Mouse (Mus musculus): Measurements from ENCODE around the gene Fam98c. TPM values are rescaled to one million over a fixed set of nuclear protein-coding genes. Genes with fewer than 3 reads are reported as not detected.

Fam98c gene
- total and polyA plus RNA-seq, 3 experiments, result 14.1 to 15.2 (median 14.5) TPM

GRCm38 (mm10) chr7:29154018-29154720, 1.9 kb downstream of the Fam98c start:
- H3K36me3 ChIP-seq (replicated peaks in 1 of 2; ENCODE audit: control insufficient read depth in 1 of 2, insufficient read depth in 1 of 2, low read length in 1 of 2), result peaks cover 4 to 27% of the 10 kb centered on the region in 2 experiments
- dilution Hi-C loops (cut with MboI; ENCODE audit: extremely low pct_ligation_motif_present, extremely low pct_unique_long_range_greater_than_20kb, low sequenced_read_pairs), result no loop called here

GRCm38 (mm10) chr7:29151486-29151885, 4.5 kb downstream of the Fam98c start:
- no peak overlapping the region for H3K4me2 ChIP-seq (ENCODE audit: insufficient read depth, low read depth, poor library complexity, severe bottlenecking)
- peaks cover 1 to 16% of the 10 kb centered on the region in 2 experiments; a peak in 2 of 4 replicates for H3K4me1 ChIP-seq (ENCODE audit: control insufficient read depth in 1 of 2, insufficient read depth in 2 of 2)
- no peaks in the 10 kb centered on the region for H3K27me3 ChIP-seq (replicated peaks)
- H3K27ac ChIP-seq (ENCODE audit: insufficient read depth, low read depth), result no peak overlapping the region
- no peak for DNase-seq (ENCODE audit: extremely low read depth)
- peaks cover 6% of the 10 kb centered on the region for H3K9me3 ChIP-seq (replicated peaks; ENCODE audit: low read length)
- no peak overlapping the region for H3K4me3 ChIP-seq (replicated peaks in 1 of 3; ENCODE audit: low read depth in 2 of 3, low read length in 2 of 3, poor library complexity in 1 of 3)
- H3K9ac ChIP-seq (ENCODE audit: insufficient read depth, low read depth), result no peak overlapping the region
- no peaks in the 10 kb centered on the region for H3K79me2 ChIP-seq (replicated peaks; ENCODE audit: control insufficient read depth, extremely low read depth, insufficient read depth, poor library complexity, severe bottlenecking)
- peaks cover 4 to 29% of the 10 kb centered on the region in 2 experiments for H3K36me3 ChIP-seq (replicated peaks in 1 of 2; ENCODE audit: control insufficient read depth in 1 of 2, insufficient read depth in 1 of 2, low read length in 1 of 2)
- dilution Hi-C loops (cut with MboI; ENCODE audit: extremely low pct_ligation_motif_present, extremely low pct_unique_long_range_greater_than_20kb, low sequenced_read_pairs) (no loop called here), in situ Hi-C loops (cut with MboI; ENCODE audit: low pct_ligation_motif_present, low pct_unique_long_range_greater_than_20kb, low sequenced_read_pairs) (no loop called here)
- TF ChIP-seq IRF4 (IDR thresholded peaks at IDR 0.05; ENCODE audit: low read depth, low read length) (no peak), SMC3 (IDR thresholded peaks at IDR 0.05; ENCODE audit: low read depth, low read length) (no peak), MYC (IDR thresholded peaks at IDR 0.05; ENCODE audit: low read depth, low read length) (no peak), ZMIZ1 (IDR thresholded peaks at IDR 0.05; ENCODE audit: low read depth, low read length) (no peak), POLR2A (IDR thresholded peaks at IDR 0.05; ENCODE audit: low read depth, low read length) (no peak), JUN (IDR thresholded peaks at IDR 0.05; ENCODE audit: insufficient read depth, low read depth, low read length) (no peak), EP300 (IDR thresholded peaks at IDR 0.05; ENCODE audit: low read length) (no peak), KAT2A (IDR thresholded peaks at IDR 0.05; ENCODE audit: insufficient replicate concordance, low read length) (no peak), CTCF (conservative IDR thresholded peaks at IDR 0.05 in 1 of 2, IDR thresholded peaks at IDR 0.05 in 1 of 2; ENCODE audit: low read depth in 2 of 2, low read length in 2 of 2) (no peak), POLR2AphosphoS2 (IDR thresholded peaks at IDR 0.05; ENCODE audit: low read depth, low read length) (no peak), HCFC1 (IDR thresholded peaks at IDR 0.05; ENCODE audit: low read depth, low read length) (no peak), USF2 (conservative IDR thresholded peaks at IDR 0.05; ENCODE audit: low read depth, low read length) (no peak), USF1 (IDR thresholded peaks at IDR 0.05; ENCODE audit: low read depth, low read length) (no peak), ELF1 (IDR thresholded peaks at IDR 0.05; ENCODE audit: low read depth, low read length) (no peak), UBTF (IDR thresholded peaks at IDR 0.05; ENCODE audit: low read depth, low read length) (no peak)

More at GRCm38 (mm10) chr7:29154018-29154720, 1.9 kb downstream of the Fam98c start:
- no peak for TF ChIP-seq MAZ (IDR thresholded peaks at IDR 0.05; ENCODE audit: low read depth, low read length)
- no peak for TF ChIP-seq NELFE (IDR thresholded peaks at IDR 0.05; ENCODE audit: low read depth, low read length)
- no peak for TF ChIP-seq CHD2 (IDR thresholded peaks at IDR 0.05; ENCODE audit: low read length)
- TF ChIP-seq MEF2A (IDR thresholded peaks at IDR 0.05; ENCODE audit: borderline replicate concordance, low read depth, low read length), result no peak
- TF ChIP-seq CTCF (conservative IDR thresholded peaks at IDR 0.05 in 1 of 2, IDR thresholded peaks at IDR 0.05 in 1 of 2; ENCODE audit: low read depth in 2 of 2, low read length in 2 of 2), result peak; percentile 9 to 27; a peak in 2 of 4 replicates
- TF ChIP-seq TBP (conservative IDR thresholded peaks at IDR 0.05; ENCODE audit: low read depth, low read length), result no peak
- TF ChIP-seq RAD21 (IDR thresholded peaks at IDR 0.05; ENCODE audit: low read depth, low read length), result peak; percentile 11
- TF ChIP-seq PAX5 (IDR thresholded peaks at IDR 0.05; ENCODE audit: low read length), result no peak
- Histone ChIP-seq H3K4me3 (replicated peaks in 1 of 3; ENCODE audit: low read depth in 2 of 3, low read length in 2 of 3, poor library complexity in 1 of 3) (no peak overlapping the region), H3K79me2 (replicated peaks; ENCODE audit: control insufficient read depth, extremely low read depth, insufficient read depth, poor library complexity, severe bottlenecking) (no peaks in the 10 kb centered on the region), H3K27ac (ENCODE audit: insufficient read depth, low read depth) (no peak overlapping the region), H3K4me1 (ENCODE audit: control insufficient read depth in 1 of 2, insufficient read depth in 2 of 2) (peaks cover 5 to 18% of the 10 kb centered on the region in 2 experiments; a peak in 2 of 4 replicates), H3K9me3 (replicated peaks; ENCODE audit: low read length) (peaks cover 6% of the 10 kb centered on the region), H3K4me2 (ENCODE audit: insufficient read depth, low read depth, poor library complexity, severe bottlenecking) (no peak overlapping the region), H3K9ac (ENCODE audit: insufficient read depth, low read depth) (no peak overlapping the region), H3K27me3 (replicated peaks) (no peaks in the 10 kb centered on the region)
- in situ Hi-C loops (cut with MboI; ENCODE audit: low pct_ligation_motif_present, low pct_unique_long_range_greater_than_20kb, low sequenced_read_pairs), result no loop called here
- DNase-seq (ENCODE audit: extremely low read depth), result no peak

Data from CH12.LX (cell line).